Mouse (Mus musculus) colon, adult 2 months (tissue): ENCODE results near the gene Dph1. TPM values are rescaled to one million over a fixed set of nuclear protein-coding genes. Genes with fewer than 3 reads are reported as not detected.

Source experiments
- polyA plus RNA-seq: library from polyadenylated mRNA; depleted of rRNA; stranded (reverse); fragments of >200 nt; gene quantifications from 2 replicates; pipeline ENCODE4 v1.2.3, GENCODE M21; 2012; rRNA removed

Gene Dph1
- polyA plus RNA-seq = 29.9 and 34.9 TPM in 2 replicates

GRCm38 (mm10) chr11:75190905-75191441, at the start of gene Dph1:
Gene Dph1 (minus strand): TSS chr11:75191241.

DNA sequence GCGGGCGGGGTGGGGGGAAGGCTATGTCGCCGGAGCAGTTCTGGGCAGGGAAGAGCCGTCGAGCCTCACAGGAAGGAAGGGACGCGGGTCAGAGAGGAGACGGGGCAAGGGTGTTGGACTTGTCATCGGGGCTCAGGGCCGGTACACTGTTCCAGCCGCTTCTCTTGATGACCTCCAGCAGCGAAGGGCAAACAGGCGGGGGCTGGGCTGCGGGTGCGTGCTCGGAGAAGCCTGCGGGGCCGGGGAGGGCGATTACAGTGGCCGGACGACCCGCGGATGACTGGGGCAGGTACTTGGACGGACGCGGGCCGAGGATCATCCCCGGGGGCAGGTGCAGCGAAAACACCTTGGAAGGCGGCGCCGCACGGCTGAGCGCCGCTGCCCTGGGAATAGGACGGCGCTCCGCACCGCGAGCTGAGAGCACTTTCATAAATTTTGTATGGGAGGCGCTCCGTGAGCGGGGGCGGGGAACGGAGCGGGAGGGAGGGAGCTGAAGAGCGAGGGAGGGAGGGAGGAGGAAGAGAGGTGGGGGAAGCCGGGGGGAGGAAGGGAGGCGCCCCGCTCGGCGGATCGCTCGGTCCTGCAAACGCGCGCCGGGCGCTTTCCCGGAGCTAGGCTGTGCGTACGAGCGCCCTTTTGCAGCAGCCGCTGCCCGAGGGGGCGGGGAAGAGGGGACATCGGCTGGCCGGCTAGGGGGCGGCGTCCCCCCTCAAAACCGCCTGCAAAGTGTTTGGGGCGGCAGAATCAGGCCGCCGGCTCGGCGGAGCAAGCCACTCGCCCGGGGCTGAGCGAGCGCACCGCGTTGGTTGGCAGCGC, 2.4 kb upstream of the Dph1 start, which contains the start of gene Rtn4rl1:
Gene Rtn4rl1 (plus strand): TSS at position 528 of the 816 bp plus-strand sequence.

GRCm38 (mm10) chr11:75178672-75179208, 12.3 kb downstream of the Dph1 start, which contains the start of gene Ovca2:
Gene Ovca2 (minus strand): TSS chr11:75178835.

GRCm38 (mm10) chr11:75169405-75170080, 21.5 kb downstream of the Dph1 start, which contains the start of gene Hic1:
Gene Hic1 (minus strand): TSS chr11:75169519.

Other genes with a start within 250 kb of the Dph1 start
- gene Hic1, start 21.7 kb downstream of the Dph1 start, polyA plus RNA-seq = 30.2 and 43.8 TPM in 2 replicates
- 9.6 and 14.3 TPM in 2 replicates for gene Ovca2, start 12.4 kb downstream of the Dph1 start, polyA plus RNA-seq
- 7.2 and 7.5 TPM in 2 replicates for gene Rtn4rl1, start 2.5 kb upstream of the Dph1 start, polyA plus RNA-seq
- gene Rpa1, start 157.1 kb upstream of the Dph1 start, polyA plus RNA-seq = 9.9 and 14.4 TPM in 2 replicates
- gene Smyd4, start 157.2 kb upstream of the Dph1 start, polyA plus RNA-seq = 2.6 and 4.5 TPM in 2 replicates
- 27.8 and 32.3 TPM in 2 replicates for gene Serpinf1, start 231.5 kb upstream of the Dph1 start, polyA plus RNA-seq
- gene Serpinf2, start 248.3 kb upstream of the Dph1 start, polyA plus RNA-seq = 0.88 and 1.9 TPM in 2 replicates